Mouse (Mus musculus) spleen, postnatal 4 days (tissue): ENCODE measurements at regions not wholly inside any gene's neighbourhood (a gene's known extent, or its start where the extent isn't known, plus 50 kb on each side); places are given as distances from the start of the nearest gene placed in this dataset.
A peak's percentile ranks its signal among the peaks of the same experiment; 100 is the strongest.

Source experiments
- DNase-seq, 2 experiments: peaks; one replicate each; pipeline ENCODE4 v3.0.0; 2022; ENCODE audit warnings: low spot score in 2 of 2

- DNase-seq: no peak
These were observed 356.2 kb upstream of the Tenm4 start for GRCm38 (mm10) chr7:95814865-95815264.

- DNase-seq: no peak
These were observed 347.5 kb upstream of the Tenm4 start for GRCm38 (mm10) chr7:95823539-95823938.

- no peak for DNase-seq
These were observed 341.2 kb upstream of the Tenm4 start for GRCm38 (mm10) chr7:95829889-95830288.

GRCm38 (mm10) chr7:95834236-95834919 is 336.7 kb upstream of the Tenm4 start:
- no peak for DNase-seq

- DNase-seq: no peak
These were observed 330.6 kb upstream of the Tenm4 start for GRCm38 (mm10) chr7:95840476-95840875.

GRCm38 (mm10) chr7:95849874-95850273 is 321.2 kb upstream of the Tenm4 start:
- DNase-seq: no peak

- DNase-seq: no peak
These were observed 318.4 kb upstream of the Tenm4 start for GRCm38 (mm10) chr7:95852630-95853029.

- DNase-seq: no peak
These were observed 317.7 kb upstream of the Tenm4 start for GRCm38 (mm10) chr7:95853225-95853812.

- no peak for DNase-seq
These were observed 312.8 kb upstream of the Tenm4 start for GRCm38 (mm10) chr7:95858247-95858646.

- no peak for DNase-seq
These were observed 306.8 kb upstream of the Tenm4 start for GRCm38 (mm10) chr7:95864233-95864632.

GRCm38 (mm10) chr7:95865270-95865669 is 305.8 kb upstream of the Tenm4 start:
- DNase-seq: no peak

GRCm38 (mm10) chr7:95868753-95869152 is 302.3 kb upstream of the Tenm4 start:
- DNase-seq: no peak

- no peak for DNase-seq
These were observed 290.3 kb upstream of the Tenm4 start for GRCm38 (mm10) chr7:95880576-95881267.

GRCm38 (mm10) chr7:95901524-95901923 is 269.5 kb upstream of the Tenm4 start:
- no peak for DNase-seq

- DNase-seq: no peak
These were observed 256.5 kb upstream of the Tenm4 start for GRCm38 (mm10) chr7:95914406-95915080.

- no peak for DNase-seq
These were observed 251.1 kb upstream of the Tenm4 start for GRCm38 (mm10) chr7:95919932-95920331.

- no peak for DNase-seq
These were observed 246.2 kb upstream of the Tenm4 start for GRCm38 (mm10) chr7:95924805-95925204.

- DNase-seq: no peak
These were observed 244.7 kb upstream of the Tenm4 start for GRCm38 (mm10) chr7:95926119-95927039.

- DNase-seq: peak in 1 of 2 experiments; percentile 21
These were observed 234.4 kb upstream of the Tenm4 start for GRCm38 (mm10) chr7:95936599-95936998.

- DNase-seq: no peak
These were observed 227.6 kb upstream of the Tenm4 start for GRCm38 (mm10) chr7:95943420-95943819.

- DNase-seq: no peak
These were observed 218.7 kb upstream of the Tenm4 start for GRCm38 (mm10) chr7:95952395-95952794.
